Mouse (Mus musculus): ENCODE measurements around the gene Atp8a2.

Atp8a2 gene

DNA sequence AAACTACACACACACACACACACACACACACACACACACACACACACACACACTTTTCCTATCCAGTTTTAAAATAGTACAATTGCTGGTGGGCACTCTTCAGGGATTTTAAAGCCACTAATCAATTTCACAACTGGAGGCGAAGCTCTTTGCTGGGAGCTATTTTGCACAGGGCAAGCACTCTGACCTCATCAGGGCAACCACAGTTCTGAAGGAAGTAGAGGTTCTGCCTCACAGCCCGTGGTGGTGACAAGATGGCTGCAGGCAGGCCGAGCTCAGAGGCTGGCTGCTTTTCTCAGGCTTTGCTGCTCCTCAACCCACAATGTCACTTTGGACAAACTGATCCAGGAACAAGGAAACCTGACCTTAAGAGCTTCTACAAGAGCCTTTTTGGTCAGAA, 590.0 kb downstream of the Atp8a2 start:
- DNase-seq (ENCODE audit: low read depth, low spot score) = no peak

DNA sequence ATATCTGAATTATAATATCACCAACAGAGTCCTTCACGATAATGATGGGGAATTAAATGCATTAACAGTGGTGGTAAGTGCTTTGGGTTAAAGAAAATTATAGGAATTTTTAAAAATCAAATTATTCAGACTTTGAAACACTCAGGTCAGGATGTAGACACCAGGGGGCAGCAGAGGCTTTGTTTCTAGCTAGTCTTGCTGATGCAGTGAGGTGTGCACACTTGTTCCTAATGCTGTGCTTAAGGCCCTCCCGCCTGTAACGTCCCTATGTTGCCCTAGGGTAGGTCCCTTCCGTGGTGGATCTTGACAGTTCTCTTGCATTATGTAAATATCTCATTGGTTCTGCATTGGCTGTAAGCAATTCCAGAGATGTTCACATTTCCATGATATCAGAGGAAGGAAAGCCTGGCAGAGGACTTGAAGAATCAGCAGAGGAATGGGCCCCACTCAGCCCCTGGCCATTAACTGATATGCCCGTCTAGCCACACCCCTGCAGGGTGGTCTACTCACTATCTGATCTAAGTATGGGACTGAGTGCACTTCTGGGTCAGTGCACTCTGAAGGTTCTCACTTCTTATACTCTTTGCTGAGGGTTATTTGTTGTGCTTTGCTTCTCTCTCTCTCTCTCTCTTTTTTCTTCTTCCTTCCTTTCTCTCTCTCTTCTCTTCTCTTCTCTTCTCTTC, 591.2 kb downstream of the Atp8a2 start:
- DNase-seq (ENCODE audit: low read depth, low spot score) = peak; percentile 57

DNA sequence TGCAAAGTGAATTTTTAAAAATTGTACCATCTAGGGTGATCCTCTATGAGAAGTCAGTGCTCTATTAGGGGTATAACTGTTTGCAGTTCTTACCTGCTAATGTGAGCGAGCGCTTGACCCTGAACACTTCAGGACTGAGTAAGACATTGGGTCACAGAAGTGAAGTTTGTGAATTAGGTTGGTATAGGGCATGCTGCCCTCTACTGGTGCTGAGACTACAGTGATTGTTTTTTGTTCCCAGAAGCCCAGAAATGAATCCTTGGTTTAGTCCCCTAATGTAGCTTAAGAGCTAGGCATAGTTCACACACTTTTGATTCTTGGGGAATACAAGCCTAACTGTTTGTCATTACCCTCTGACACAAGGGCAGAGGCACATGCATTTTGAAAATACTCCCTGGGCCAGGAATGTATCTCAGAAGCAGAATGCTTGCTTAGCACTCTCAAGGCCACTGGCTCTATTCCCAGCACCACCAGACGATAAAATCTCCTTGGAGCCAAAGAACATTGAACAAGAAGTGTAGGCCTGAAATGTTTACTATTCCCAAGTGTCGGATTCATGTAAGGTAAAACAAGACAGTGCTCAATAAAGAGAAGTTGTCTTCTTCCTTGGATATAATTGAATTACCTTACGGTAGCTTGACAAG, 592.9 kb downstream of the Atp8a2 start:
- no peak for DNase-seq (ENCODE audit: low read depth, low spot score)

DNA sequence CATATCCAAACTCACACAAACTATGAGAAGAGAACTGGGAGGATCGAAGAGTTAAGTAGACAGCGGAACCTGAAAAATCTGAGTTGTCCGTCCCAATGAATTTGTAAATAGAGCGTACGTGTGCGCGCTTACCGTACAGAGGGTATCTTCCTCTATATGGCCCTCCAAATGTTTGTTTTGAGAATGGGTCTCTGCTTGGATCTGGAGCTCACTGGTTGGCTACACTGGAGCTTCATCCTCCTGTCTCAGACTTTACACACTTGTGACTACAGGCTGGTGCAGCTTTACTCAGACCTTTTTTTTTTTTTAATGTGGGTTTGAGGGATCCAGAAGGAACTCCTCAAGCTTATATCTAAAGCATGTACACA, 598.7 kb downstream of the Atp8a2 start:
- no peak for DNase-seq (ENCODE audit: low read depth, low spot score)

DNA sequence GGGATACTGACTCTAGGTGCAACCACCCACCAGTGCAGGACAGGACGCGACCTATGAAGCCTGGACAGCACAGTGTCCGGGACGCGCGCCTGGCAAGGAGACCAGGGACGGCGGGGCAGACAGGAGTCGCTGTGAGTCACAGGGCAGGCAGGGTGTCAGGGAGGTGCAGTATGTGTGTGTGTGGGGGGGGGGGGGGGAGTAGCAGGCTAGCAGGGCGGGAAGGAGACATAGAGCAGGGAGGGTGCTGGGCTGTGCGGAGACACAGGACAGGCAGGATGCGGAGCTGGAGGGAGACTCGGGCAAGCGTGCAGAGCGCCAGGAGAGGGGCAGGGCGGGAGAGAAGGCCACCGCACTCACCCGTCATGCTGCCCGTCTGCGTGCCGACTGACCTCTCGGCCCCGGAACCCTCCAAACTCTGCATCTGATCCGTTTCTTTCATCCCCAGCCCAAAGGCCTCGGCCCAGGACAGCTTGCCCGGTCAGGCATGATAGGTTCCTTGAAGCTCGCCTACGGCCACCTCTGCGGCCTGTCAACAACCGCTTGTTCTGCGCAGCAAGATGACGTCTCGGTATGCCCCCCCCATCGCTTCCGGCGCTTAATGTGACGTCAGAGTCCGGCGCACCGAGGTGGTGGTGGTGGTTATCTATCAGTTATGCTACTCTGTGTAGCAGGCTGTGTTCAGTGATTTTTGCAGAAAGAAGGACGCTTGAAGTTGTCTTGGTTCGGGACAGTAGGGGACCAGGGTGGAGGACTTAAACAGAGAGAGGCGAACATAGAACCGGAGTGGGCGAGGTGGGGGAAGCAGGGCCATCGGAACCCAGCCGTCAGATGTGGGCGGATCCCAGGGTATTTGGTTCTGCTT, 599.4 kb downstream of the Atp8a2 start, which contains the start of gene Cdadc1:
TSS of gene Cdadc1 (minus strand) at position 562 of the 862 bp plus-strand sequence.
- DNase-seq (ENCODE audit: low read depth, low spot score) = peak; percentile 86

DNA sequence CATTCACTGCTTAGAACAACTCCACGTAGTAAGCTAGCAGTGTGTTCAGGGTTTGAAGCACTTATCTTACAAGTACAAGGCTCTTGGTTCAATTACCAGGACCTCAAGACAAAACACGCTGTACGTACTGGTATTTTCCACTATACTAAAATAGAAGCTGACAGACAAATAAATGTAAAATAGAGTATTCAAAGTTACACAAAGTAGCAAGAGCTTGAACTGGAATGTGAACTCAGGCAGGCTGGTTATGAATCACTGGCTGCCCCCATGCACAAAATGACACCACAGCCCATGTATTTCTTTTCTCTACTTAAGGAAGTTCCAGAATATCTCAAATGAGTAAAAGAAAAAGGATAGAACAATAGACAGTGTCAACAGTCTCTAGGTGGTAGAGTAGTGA, 602.0 kb downstream of the Atp8a2 start:
- DNase-seq (ENCODE audit: low read depth, low spot score) = no peak

DNA sequence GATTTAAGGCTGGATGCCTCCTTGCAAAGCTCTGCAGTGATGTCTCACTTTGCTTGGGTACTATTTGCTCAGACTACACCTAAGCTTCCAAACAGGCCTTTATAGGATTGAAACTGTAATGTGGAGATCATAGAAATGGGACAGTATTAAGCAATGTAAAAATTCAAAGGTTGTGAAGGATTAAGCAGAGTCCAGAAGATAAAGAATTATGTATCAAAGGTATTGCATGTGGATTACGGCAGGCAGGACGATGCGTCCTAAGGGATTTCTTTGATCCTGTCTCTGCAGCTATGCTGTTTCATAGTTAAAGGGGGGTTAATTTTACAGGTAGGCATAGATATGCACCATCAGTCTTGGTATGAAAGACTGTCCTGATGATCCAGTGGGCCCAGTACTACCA, 604.4 kb downstream of the Atp8a2 start:
- no peak for DNase-seq (ENCODE audit: low read depth, low spot score)

DNA sequence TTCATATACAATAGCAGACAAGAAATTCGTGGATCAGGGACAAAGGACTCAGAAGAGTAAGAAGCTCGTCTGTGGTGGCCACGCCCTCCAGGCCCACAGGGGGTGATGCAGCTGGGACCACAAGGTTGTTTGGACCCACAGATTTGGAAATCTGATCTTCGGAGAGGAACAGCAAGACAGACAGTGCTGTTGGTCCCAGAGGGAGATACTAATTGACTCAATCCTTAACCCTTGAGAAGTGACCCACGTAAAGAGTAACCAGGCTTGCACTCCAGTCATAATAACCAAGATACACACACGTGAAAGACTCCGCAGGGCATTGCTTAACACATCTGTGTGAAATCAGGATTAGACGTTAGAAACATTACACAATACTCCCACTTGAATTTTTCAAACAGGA, 605.1 kb downstream of the Atp8a2 start:
- DNase-seq (ENCODE audit: low read depth, low spot score) = no peak

DNA sequence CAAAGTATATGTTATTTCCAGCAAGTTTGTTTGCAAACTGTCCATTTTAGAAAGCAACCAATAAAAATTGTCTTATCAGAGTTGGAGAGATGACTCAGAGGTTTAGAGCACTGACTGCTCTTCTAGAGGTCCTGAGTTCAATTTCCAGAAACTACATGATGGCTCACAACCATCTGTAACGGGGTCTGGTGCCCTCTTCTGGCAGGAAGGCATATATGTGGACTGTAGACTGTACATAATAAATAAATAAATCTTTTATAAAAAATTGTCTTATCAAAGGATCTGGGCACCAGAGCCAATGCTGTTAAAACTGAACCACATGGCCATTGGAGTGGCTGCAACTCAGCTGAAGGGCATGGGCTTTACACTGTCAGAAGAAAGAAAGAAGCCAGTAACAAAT, 606.4 kb downstream of the Atp8a2 start:
- no peak for DNase-seq (ENCODE audit: low read depth, low spot score)

Data from embryo, embryonic 11.5 days (tissue).